Mouse (Mus musculus): ENCODE data around the gene Ak4. TPM values are rescaled to one million over a fixed set of nuclear protein-coding genes. Genes with fewer than 3 reads are reported as not detected.
A peak's percentile ranks its signal among the peaks of the same experiment; 100 is the strongest.

Gene Ak4
- polyA plus RNA-seq (2014; fragmentation: Nextera tagmentation; extraction: Ambion mirVana): 7.1 and 7.5 TPM in 2 replicates

DNA sequence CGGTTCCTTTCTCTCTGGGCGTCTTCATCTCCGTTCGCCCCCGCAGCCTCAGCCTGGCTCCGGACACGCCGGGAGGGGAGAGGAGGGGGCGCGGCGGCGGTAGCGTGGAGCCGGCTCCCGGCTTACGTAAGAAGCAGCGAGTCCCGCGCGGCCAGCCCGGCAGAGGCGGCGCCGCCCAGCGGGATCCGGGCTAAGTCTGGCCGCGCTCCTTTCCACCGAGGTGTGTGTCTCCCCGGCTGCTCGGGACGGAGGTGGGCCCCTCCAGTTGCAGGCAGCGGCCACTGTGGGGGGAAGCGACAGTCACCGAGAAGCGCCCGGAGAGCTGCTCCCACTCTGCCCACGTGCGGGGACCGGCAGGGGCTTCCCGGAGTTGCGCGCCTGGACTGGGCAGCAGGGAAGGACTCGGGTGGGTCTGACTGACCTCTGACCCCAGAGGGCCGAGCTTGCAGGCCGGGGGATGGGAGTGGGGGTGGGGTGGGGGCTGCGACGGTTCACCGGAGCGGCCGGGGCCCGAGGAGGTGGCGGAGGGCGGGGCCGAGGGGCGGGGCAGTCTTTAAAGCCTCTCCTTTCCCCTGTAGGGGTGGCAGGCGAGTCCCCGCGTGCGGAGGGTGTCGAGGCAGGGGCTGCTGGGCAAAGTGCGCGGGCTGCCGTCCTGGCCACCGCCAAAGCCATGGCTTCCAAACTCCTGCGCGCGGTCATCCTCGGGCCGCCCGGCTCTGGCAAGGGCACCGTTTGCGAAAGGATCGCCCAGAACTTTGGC lies at the start of gene Ak4:
Gene Ak4 (plus strand): TSS at position 127 of the 760 bp plus-strand sequence.
- Histone ChIP-seq H3K4me2 (ENCODE audit: low read depth, low read length) (peak within 1 kb of the TSS; percentile 95), H3K9ac (replicated peaks; ENCODE audit: low read length) (peak within 1 kb of the TSS; percentile 84), H3K9me3 (replicated peaks; ENCODE audit: control insufficient read depth, low read length) (no peaks in the 10 kb centered on the region), H3K27me3 (ENCODE audit: control insufficient read depth, insufficient read depth, low read length) (no peaks in the 10 kb centered on the region), H3K4me3 (ENCODE audit: low read depth, low read length) (peak within 1 kb of the TSS; percentile 75), H3K4me1 (ENCODE audit: control insufficient read depth, insufficient read depth, low read length) (peaks cover 3% of the 10 kb centered on the region; the same call in 1 of the 2 replicates), H3K27ac (replicated peaks; ENCODE audit: low read depth, low read length) (0 out of 2 replicates have a peak within 1 kb of the TSS, but pooled peaks have one; percentile 41), H3K36me3 (replicated peaks; ENCODE audit: control insufficient read depth, insufficient read depth, low read depth, low read length) (no peaks in the 10 kb centered on the region)
- under 1% methylated on average over 63 of the region's 74 CpGs for WGBS
- ATAC-seq (replicated peaks; ENCODE audit: insufficient number of reproducible peaks, low FRiP score, low TSS enrichment, low read depth): peak; percentile 82
- peak; percentile 72 for DNase-seq (ENCODE audit: low spot score)

DNA sequence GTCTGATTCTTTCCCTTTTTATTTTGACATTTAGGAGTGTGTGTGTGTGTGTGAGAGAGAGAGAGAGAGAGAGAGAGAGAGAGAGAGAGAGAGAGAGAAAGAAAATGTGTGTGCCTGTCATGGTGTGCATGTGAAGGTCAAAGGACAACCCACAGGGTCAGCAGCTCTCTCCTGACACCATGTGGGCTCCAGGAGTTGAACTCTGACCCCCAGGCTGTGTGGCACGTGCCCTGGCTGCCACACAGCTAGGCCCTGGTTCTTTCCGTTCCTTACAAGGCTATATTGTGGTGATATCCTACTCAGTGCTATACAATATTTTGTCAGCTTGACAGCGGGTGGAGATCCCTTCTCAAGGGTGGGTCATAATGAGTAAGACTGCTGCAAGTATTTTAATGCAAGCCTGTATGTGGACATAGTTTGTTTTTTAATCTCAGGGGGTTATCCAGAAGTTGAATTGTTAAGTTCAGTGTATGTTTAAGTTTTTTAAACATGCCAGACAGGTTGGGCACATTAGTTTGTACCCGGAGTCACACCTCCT lies 49.3 kb upstream of the Ak4 start:
- no peak for ATAC-seq (replicated peaks; ENCODE audit: insufficient number of reproducible peaks, low FRiP score, low TSS enrichment, low read depth)
- no peaks in the 10 kb centered on the region for H3K9me3 ChIP-seq (replicated peaks; ENCODE audit: control insufficient read depth, low read length)
- WGBS: 52% methylated on average over 4 of the region's 4 CpGs
- no peaks in the 10 kb centered on the region for H3K27me3 ChIP-seq (ENCODE audit: control insufficient read depth, insufficient read depth, low read length)
- H3K4me3 ChIP-seq (ENCODE audit: low read depth, low read length): no peak overlapping the region
- no peak overlapping the region for H3K4me2 ChIP-seq (ENCODE audit: low read depth, low read length)
- no peaks in the 10 kb centered on the region for H3K36me3 ChIP-seq (replicated peaks; ENCODE audit: control insufficient read depth, insufficient read depth, low read depth, low read length)
- H3K4me1 ChIP-seq (ENCODE audit: control insufficient read depth, insufficient read depth, low read length): no peaks in the 10 kb centered on the region
- H3K27ac ChIP-seq (replicated peaks; ENCODE audit: low read depth, low read length): no peak overlapping the region
- DNase-seq (ENCODE audit: low spot score): no peak
- H3K9ac ChIP-seq (replicated peaks; ENCODE audit: low read length): no peak overlapping the region

- DNase-seq (ENCODE audit: low spot score) (no peak), ATAC-seq (replicated peaks; ENCODE audit: insufficient number of reproducible peaks, low FRiP score, low TSS enrichment, low read depth) (no peak)
- H3K9ac ChIP-seq (replicated peaks; ENCODE audit: low read length): no peak overlapping the region
- no peaks in the 10 kb centered on the region for H3K27me3 ChIP-seq (ENCODE audit: control insufficient read depth, insufficient read depth, low read length)
- H3K9me3 ChIP-seq (replicated peaks; ENCODE audit: control insufficient read depth, low read length): no peaks in the 10 kb centered on the region
- no peak overlapping the region for H3K4me2 ChIP-seq (ENCODE audit: low read depth, low read length)
- H3K4me3 ChIP-seq (ENCODE audit: low read depth, low read length): no peak overlapping the region
- no peaks in the 10 kb centered on the region for H3K4me1 ChIP-seq (ENCODE audit: control insufficient read depth, insufficient read depth, low read length)
- no peaks in the 10 kb centered on the region for H3K36me3 ChIP-seq (replicated peaks; ENCODE audit: control insufficient read depth, insufficient read depth, low read depth, low read length)
- WGBS: 68% methylated on average over 2 of the region's 2 CpGs
- no peak overlapping the region for H3K27ac ChIP-seq (replicated peaks; ENCODE audit: low read depth, low read length)
Measured at GRCm38 (mm10) chr4:101372283-101372682, 46.8 kb upstream of the Ak4 start.

- no peak overlapping the region for H3K9ac ChIP-seq (replicated peaks; ENCODE audit: low read length)
- no peaks in the 10 kb centered on the region for H3K9me3 ChIP-seq (replicated peaks; ENCODE audit: control insufficient read depth, low read length)
- no peak overlapping the region for H3K27ac ChIP-seq (replicated peaks; ENCODE audit: low read depth, low read length)
- H3K4me3 ChIP-seq (ENCODE audit: low read depth, low read length): no peak overlapping the region
- no peak for ATAC-seq (replicated peaks; ENCODE audit: insufficient number of reproducible peaks, low FRiP score, low TSS enrichment, low read depth)
- WGBS: 94% methylated on average over 6 of the region's 6 CpGs
- no peak overlapping the region for H3K4me2 ChIP-seq (ENCODE audit: low read depth, low read length)
- H3K27me3 ChIP-seq (ENCODE audit: control insufficient read depth, insufficient read depth, low read length): no peaks in the 10 kb centered on the region
- H3K4me1 ChIP-seq (ENCODE audit: control insufficient read depth, insufficient read depth, low read length): no peaks in the 10 kb centered on the region
- DNase-seq (ENCODE audit: low spot score): no peak
- H3K36me3 ChIP-seq (replicated peaks; ENCODE audit: control insufficient read depth, insufficient read depth, low read depth, low read length): no peaks in the 10 kb centered on the region
Measured at GRCm38 (mm10) chr4:101372751-101373150, 46.3 kb upstream of the Ak4 start.

DNA sequence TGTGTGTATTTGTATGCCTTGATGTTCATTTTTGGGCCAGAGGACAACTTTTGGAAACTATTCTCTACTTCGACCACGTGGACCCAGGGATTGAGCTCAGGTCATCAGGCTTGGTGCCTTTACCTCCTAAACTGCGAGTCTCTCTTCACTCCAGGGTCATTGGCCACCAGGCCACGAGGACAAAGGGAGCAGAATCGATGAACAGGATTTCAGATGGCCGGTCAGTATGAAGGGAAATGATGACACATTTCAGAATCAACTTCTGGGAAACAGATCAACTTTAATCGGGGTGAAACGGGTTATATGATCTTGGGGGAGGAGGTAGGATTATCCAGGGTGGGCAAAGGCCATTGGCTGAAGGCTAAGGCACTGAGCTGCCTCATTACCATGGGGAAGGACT lies 45.0 kb upstream of the Ak4 start:
- no peak for ATAC-seq (replicated peaks; ENCODE audit: insufficient number of reproducible peaks, low FRiP score, low TSS enrichment, low read depth)
- H3K9ac ChIP-seq (replicated peaks; ENCODE audit: low read length): no peak overlapping the region
- DNase-seq (ENCODE audit: low spot score): no peak
- H3K36me3 ChIP-seq (replicated peaks; ENCODE audit: control insufficient read depth, insufficient read depth, low read depth, low read length): no peaks in the 10 kb centered on the region
- no peaks in the 10 kb centered on the region for H3K9me3 ChIP-seq (replicated peaks; ENCODE audit: control insufficient read depth, low read length)
- 73% methylated on average over 8 of the region's 8 CpGs for WGBS
- no peak overlapping the region for H3K27ac ChIP-seq (replicated peaks; ENCODE audit: low read depth, low read length)
- no peaks in the 10 kb centered on the region for H3K4me1 ChIP-seq (ENCODE audit: control insufficient read depth, insufficient read depth, low read length)
- no peak overlapping the region for H3K4me2 ChIP-seq (ENCODE audit: low read depth, low read length)
- H3K4me3 ChIP-seq (ENCODE audit: low read depth, low read length): no peak overlapping the region
- H3K27me3 ChIP-seq (ENCODE audit: control insufficient read depth, insufficient read depth, low read length): no peaks in the 10 kb centered on the region

DNA sequence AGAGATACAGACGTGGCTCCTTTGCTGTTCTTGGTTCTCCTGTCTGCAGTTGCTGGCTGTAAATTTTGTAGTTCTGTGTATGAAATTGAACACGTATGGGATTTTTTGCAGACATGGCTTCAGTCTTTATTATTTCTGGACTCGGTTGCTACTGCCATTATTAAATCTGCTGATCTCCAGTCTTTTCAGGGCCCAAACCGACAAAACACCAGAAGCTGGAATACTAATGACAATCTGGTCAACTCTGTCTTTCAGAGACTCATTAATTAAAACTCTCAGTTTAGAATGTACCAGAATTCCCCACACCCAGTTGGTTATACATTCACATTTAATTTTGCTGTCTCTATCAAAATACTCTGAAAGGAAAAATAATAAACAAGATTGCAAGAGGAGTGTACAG lies 42.2 kb upstream of the Ak4 start:
- Histone ChIP-seq H3K4me2 (ENCODE audit: low read depth, low read length) (no peak overlapping the region), H3K27ac (replicated peaks; ENCODE audit: low read depth, low read length) (no peak overlapping the region), H3K27me3 (ENCODE audit: control insufficient read depth, insufficient read depth, low read length) (no peaks in the 10 kb centered on the region), H3K36me3 (replicated peaks; ENCODE audit: control insufficient read depth, insufficient read depth, low read depth, low read length) (no peaks in the 10 kb centered on the region), H3K4me3 (ENCODE audit: low read depth, low read length) (no peak overlapping the region), H3K4me1 (ENCODE audit: control insufficient read depth, insufficient read depth, low read length) (no peaks in the 10 kb centered on the region), H3K9ac (replicated peaks; ENCODE audit: low read length) (no peak overlapping the region), H3K9me3 (replicated peaks; ENCODE audit: control insufficient read depth, low read length) (no peaks in the 10 kb centered on the region)
- ATAC-seq (replicated peaks; ENCODE audit: insufficient number of reproducible peaks, low FRiP score, low TSS enrichment, low read depth) (no peak), DNase-seq (ENCODE audit: low spot score) (no peak)
- 83% methylated on average over 4 of the region's 4 CpGs for WGBS

DNA sequence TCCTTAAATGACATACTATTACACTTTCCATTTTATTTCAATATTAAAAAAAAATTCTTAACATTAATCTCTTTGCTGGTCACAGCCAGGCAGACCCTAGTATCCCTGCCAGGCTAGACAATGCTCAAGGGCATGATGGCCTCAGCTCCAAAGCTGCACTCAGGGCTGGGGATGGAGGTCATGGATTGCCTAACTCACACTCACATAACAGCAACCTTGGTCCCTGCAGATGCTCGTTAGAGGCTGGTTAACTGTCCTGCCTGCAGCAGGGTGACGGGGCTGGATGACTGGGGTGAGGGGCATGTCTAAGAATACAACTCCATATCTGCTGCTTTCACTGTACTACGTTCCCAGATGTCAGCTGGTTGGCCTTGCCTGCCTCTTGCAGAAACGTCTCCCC lies 40.8 kb upstream of the Ak4 start:
- 62% methylated on average over 4 of the region's 4 CpGs for WGBS
- no peaks in the 10 kb centered on the region for H3K27me3 ChIP-seq (ENCODE audit: control insufficient read depth, insufficient read depth, low read length)
- no peaks in the 10 kb centered on the region for H3K9me3 ChIP-seq (replicated peaks; ENCODE audit: control insufficient read depth, low read length)
- no peak overlapping the region for H3K4me3 ChIP-seq (ENCODE audit: low read depth, low read length)
- no peak for ATAC-seq (replicated peaks; ENCODE audit: insufficient number of reproducible peaks, low FRiP score, low TSS enrichment, low read depth)
- H3K4me1 ChIP-seq (ENCODE audit: control insufficient read depth, insufficient read depth, low read length): no peaks in the 10 kb centered on the region
- H3K4me2 ChIP-seq (ENCODE audit: low read depth, low read length): no peak overlapping the region
- no peak overlapping the region for H3K9ac ChIP-seq (replicated peaks; ENCODE audit: low read length)
- H3K36me3 ChIP-seq (replicated peaks; ENCODE audit: control insufficient read depth, insufficient read depth, low read depth, low read length): no peaks in the 10 kb centered on the region
- no peak overlapping the region for H3K27ac ChIP-seq (replicated peaks; ENCODE audit: low read depth, low read length)
- DNase-seq (ENCODE audit: low spot score): no peak

GRCm38 (mm10) chr4:101378778-101379177 lies 40.3 kb upstream of the Ak4 start:
- 70% methylated on average over 4 of the region's 4 CpGs for WGBS
- H3K4me2 ChIP-seq (ENCODE audit: low read depth, low read length): no peak overlapping the region
- H3K4me1 ChIP-seq (ENCODE audit: control insufficient read depth, insufficient read depth, low read length): no peaks in the 10 kb centered on the region
- no peak overlapping the region for H3K9ac ChIP-seq (replicated peaks; ENCODE audit: low read length)
- H3K27me3 ChIP-seq (ENCODE audit: control insufficient read depth, insufficient read depth, low read length): no peaks in the 10 kb centered on the region
- H3K27ac ChIP-seq (replicated peaks; ENCODE audit: low read depth, low read length): no peak overlapping the region
- DNase-seq (ENCODE audit: low spot score): no peak
- H3K9me3 ChIP-seq (replicated peaks; ENCODE audit: control insufficient read depth, low read length): no peaks in the 10 kb centered on the region
- no peaks in the 10 kb centered on the region for H3K36me3 ChIP-seq (replicated peaks; ENCODE audit: control insufficient read depth, insufficient read depth, low read depth, low read length)
- no peak for ATAC-seq (replicated peaks; ENCODE audit: insufficient number of reproducible peaks, low FRiP score, low TSS enrichment, low read depth)
- H3K4me3 ChIP-seq (ENCODE audit: low read depth, low read length): no peak overlapping the region
